Mouse (Mus musculus) regulatory T cell (primary cell): ENCODE results near the gene Fgf5.

Source experiments
- in situ Hi-C: fragments of 300-600 bp; cut with MboI, MseI; formaldehyde crosslinking; loops from one replicate; pipeline ENCODE4 v1.15.1; 2025; ENCODE audit warnings: high pct_unique_total_duplicates

Gene Fgf5

GRCm38 (mm10) chr5:98300079-98300478 is 46.1 kb downstream of the Fgf5 start:
- in situ Hi-C loops, result no loop called here

- in situ Hi-C loops, result no loop called here
Observed at GRCm38 (mm10) chr5:98305673-98306072, 51.7 kb downstream of the Fgf5 start.

DNA sequence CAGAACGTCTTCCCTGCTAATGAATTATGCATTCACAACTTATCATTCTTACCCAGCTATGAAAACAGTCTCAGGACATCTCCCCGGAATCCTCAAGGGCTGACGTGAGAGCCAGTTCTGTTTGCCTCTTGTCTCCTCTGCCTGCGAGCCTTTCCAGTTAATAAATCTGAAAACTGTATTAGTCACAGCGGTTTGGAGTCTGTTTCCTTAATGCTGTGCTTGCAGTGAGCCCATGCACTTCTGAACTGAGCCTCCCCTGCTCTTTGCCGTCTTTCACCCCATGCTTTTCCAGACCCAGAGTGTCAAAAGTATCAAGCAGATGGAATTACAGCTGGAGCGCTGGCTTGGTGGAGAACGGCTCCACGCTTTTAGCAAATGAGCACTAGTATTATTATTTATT is 52.5 kb downstream of the Fgf5 start:
- in situ Hi-C loops, result no loop called here

- in situ Hi-C loops, result no loop called here
Observed at GRCm38 (mm10) chr5:98326625-98327024, 72.6 kb downstream of the Fgf5 start.
